Comparison of ENCODE assay signal across 9 mouse cellular contexts in the genomic region with DNA sequence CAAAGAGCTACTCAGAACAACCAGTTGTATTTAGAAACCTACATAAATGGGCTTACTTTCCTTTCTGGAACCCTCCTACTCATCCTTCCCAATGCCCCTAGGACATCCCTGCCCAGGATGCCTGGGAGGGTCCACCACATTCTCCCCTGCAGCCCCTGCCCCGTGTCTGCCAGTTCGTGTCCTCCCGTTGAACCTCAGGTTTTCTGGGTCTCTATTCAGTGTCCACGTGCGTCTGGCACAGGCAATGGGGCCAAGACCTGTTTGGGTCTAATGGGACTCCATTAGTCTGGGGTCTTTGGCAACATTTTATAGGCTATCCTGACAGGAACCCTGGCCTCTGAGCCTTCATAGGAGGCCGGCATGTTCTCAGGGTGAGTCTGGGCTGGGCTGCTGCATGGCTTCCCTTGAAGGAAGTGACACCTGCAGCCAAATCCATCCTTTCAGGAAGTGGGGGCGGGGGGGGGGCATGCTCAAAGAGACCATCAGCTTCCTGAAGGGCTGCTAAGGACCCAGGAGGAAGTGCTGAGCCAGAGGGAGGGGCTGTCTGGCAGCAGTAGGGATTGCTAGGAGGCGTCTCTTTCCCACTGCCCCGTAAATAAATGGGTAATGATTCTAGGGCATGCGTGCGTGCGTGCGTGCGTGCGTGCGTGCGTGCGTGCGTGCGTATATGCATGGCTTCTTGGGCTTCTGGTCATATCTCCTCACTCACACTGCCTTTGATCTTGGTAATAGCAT.
DNase-seq lines count a peak whose midpoint lies in the region; ATAC-seq and TF ChIP-seq lines count a peak whose summit lies in the region.
"Had no signal": no experiment of that assay in that cellular context is flagged by ENCODE, and none has a peak within 500 bp of the region (broad histone marks: within the 10 kb centered on the region; RNA-seq: fewer than 3 reads in every experiment).

No protein-coding gene starts in this region.

- H3K4me3 ChIP-seq in neural tube, embryonic 13.5 days: no peak overlapping the region
- H3K4me3 ChIP-seq in limb, embryonic 14.5 days (replicated peaks; ENCODE audit: low read length): no peak overlapping the region

- peak overlapping the region; percentile 52; the same call in 1 of the 2 replicates for H3K27ac ChIP-seq in neural tube, embryonic 13.5 days (replicated peaks)
- H3K27ac ChIP-seq in limb, embryonic 14.5 days (replicated peaks; ENCODE audit: low read depth, low read length): peak overlapping the region; percentile 86; the same call in 1 of the 2 replicates

- no peak for DNase-seq in neural tube, embryonic 10.5 days (ENCODE audit: extremely low spot score, low spot score)
- no peak for DNase-seq in limb, embryonic 14.5 days (ENCODE audit: low spot score)
- peak; percentile 35 for DNase-seq in thymus, postnatal 25 days
- DNase-seq in testis, postnatal 14 days (ENCODE audit: low spot score): no peak
- DNase-seq: forebrain, postnatal 0 days had no signal

- H3K36me3 ChIP-seq in neural tube, embryonic 13.5 days: no peaks in the 10 kb centered on the region
- H3K36me3 ChIP-seq in limb, embryonic 14.5 days (ENCODE audit: control insufficient read depth, insufficient read depth, low read length): no peaks in the 10 kb centered on the region

- H3K4me2 ChIP-seq in neural tube, embryonic 13.5 days: no peak overlapping the region
- no peak overlapping the region for H3K4me2 ChIP-seq in limb, embryonic 14.5 days (replicated peaks; ENCODE audit: low read depth, low read length, severe bottlenecking)

- no peaks in the 10 kb centered on the region for H3K9me3 ChIP-seq in neural tube, embryonic 13.5 days
- H3K9me3 ChIP-seq in limb, embryonic 14.5 days (ENCODE audit: control insufficient read depth, low read length): no peaks in the 10 kb centered on the region

- H3K27me3 ChIP-seq in neural tube, embryonic 13.5 days: no peaks in the 10 kb centered on the region
- H3K27me3 ChIP-seq in limb, embryonic 14.5 days (ENCODE audit: control insufficient read depth, insufficient read depth, low read length): no peaks in the 10 kb centered on the region
- H3K27me3 ChIP-seq: Patski had no signal

- 76% methylated on average over 20 of the region's 20 CpGs for WGBS in neural tube, embryonic 13.5 days
- WGBS in limb, embryonic 14.5 days: 46% methylated on average over 20 of the region's 20 CpGs

- TF ChIP-seq POLR2A in limb, embryonic 14.5 days (IDR thresholded peaks at IDR 0.05; ENCODE audit: borderline replicate concordance, extremely low read depth, insufficient read depth, insufficient read length): no peak

- ATAC-seq in neural tube, embryonic 13.5 days (ENCODE audit: low read depth): no peak
- peak; percentile 57 for ATAC-seq in inflammation-experienced regulatory T-cells, adult 6 months
- ATAC-seq in limb, embryonic 14.5 days (ENCODE audit: low FRiP score, low read depth): no peak
- ATAC-seq in monocyte, adult 5-6 weeks (replicated peaks; ENCODE audit: insufficient number of reproducible peaks, low FRiP score, low TSS enrichment, poor library complexity, severe bottlenecking): no peak
- ATAC-seq: Patski had no signal

- H3K9ac ChIP-seq in neural tube, embryonic 13.5 days: no peak overlapping the region
- no peak overlapping the region for H3K9ac ChIP-seq in limb, embryonic 14.5 days (ENCODE audit: low read depth, low read length, severe bottlenecking)
- H3K9ac ChIP-seq: forebrain, postnatal 0 days had no signal

- peaks cover 51% of the 10 kb centered on the region for H3K4me1 ChIP-seq in neural tube, embryonic 13.5 days (replicated peaks)
- H3K4me1 ChIP-seq in limb, embryonic 14.5 days (ENCODE audit: control insufficient read depth, insufficient read depth, low read length): peaks cover 56% of the 10 kb centered on the region
